Mouse (Mus musculus) kidney, postnatal 0 days (tissue): ENCODE measurements around the gene Apoo. TPM values are rescaled to one million over a fixed set of nuclear protein-coding genes. Genes with fewer than 3 reads are reported as not detected.
A peak's percentile ranks its signal among the peaks of the same experiment; 100 is the strongest.
"Not testable (repeated sequence)": the region's sequence is repeated elsewhere in the genome, so short reads cannot be mapped to it uniquely, and the experiment has no call there.

ENCODE experiments used
- ATAC-seq: fragments of 200-750 bp; cut with Nextera tagmentation; replicated peaks from 2 replicates; pipeline ENCODE4 v1.8.0; 2017; ENCODE audit warnings: low read depth, moderate number of reproducible peaks, moderate TSS enrichment, moderate library complexity; ENCODE audit not compliant: low FRiP score
- DNase-seq: peaks from one replicate; pipeline ENCODE4 v3.0.0-alpha.2; 2016; ENCODE audit warnings: low spot score
- H3K27ac ChIP-seq: fragments of 300-500 bp; sonication (generic); 2 replicates; pipeline ENCODE4 v1.5.1; 2014; ENCODE audit warnings: mild to moderate bottlenecking
- H3K27me3 ChIP-seq: fragments of 300-500 bp; sonication (generic); 2 replicates; pipeline ENCODE4 v1.6.1; 2014; ENCODE audit warnings: low read length, mixed read lengths; ENCODE audit not compliant: insufficient read depth
- H3K36me3 ChIP-seq: fragments of 300-500 bp; sonication (generic); 2 replicates; pipeline ENCODE4 v1.6.1; 2014; ENCODE audit warnings: low read length, mixed read lengths; ENCODE audit not compliant: insufficient read depth
- H3K4me1 ChIP-seq: fragments of 300-500 bp; sonication (generic); replicated peaks from 2 replicates; pipeline ENCODE4 v1.6.1; 2014; ENCODE audit warnings: antibody characterized with exemption, low read length, mixed read lengths; ENCODE audit not compliant: insufficient read depth
- H3K4me2 ChIP-seq: fragments of 300-500 bp; sonication (generic); 2 replicates; pipeline ENCODE4 v1.6.1; 2014; ENCODE audit warnings: mild to moderate bottlenecking, low read length, moderate library complexity, mixed read lengths
- H3K4me3 ChIP-seq: fragments of 300-500 bp; sonication (generic); replicated peaks from 2 replicates; pipeline ENCODE4 v1.5.1; 2014; ENCODE audit warnings: low read depth, low read length
- H3K9ac ChIP-seq: fragments of 300-500 bp; sonication (generic); 2 replicates; pipeline ENCODE4 v1.6.1; 2014; ENCODE audit warnings: low read depth, low read length
- H3K9me3 ChIP-seq: fragments of 300-500 bp; sonication (generic); replicated peaks from 2 replicates; pipeline ENCODE4 v1.6.1; 2016; ENCODE audit warnings: low read length, inconsistent platforms, mixed read lengths
- CTCF ChIP-seq: IDR thresholded peaks from 2 replicates; pipeline ENCODE4 v1.5.1; 2016; ENCODE audit warnings: antibody characterized with exemption, low read depth, mild to moderate bottlenecking, moderate library complexity
- WGBS: fragments of 180-500 bp; shearing (Covaris S2); extraction: QIAGEN DNeasy Blood & Tissue Kit; methylation state at CpG from one replicate; pipeline ENCODE4 v1.1.7; 2014; 5-methylcytosine and 5-hydroxymethylcytosine counted together
- microRNA-seq: library from miRNA; unstranded; fragments of <30 nt; microRNA quantifications from one replicate; pipeline ENCODE4, GENCODE M21; 2016
- polyA plus RNA-seq: library from polyadenylated mRNA; unstranded; fragments of >200 nt; fragmentation: Nextera tagmentation; extraction: Ambion mirVana; gene quantifications from 2 replicates; pipeline ENCODE4 v1.2.1, GENCODE M21; 2015

The Apoo gene
- polyA plus RNA-seq, 1 experiment from 2014 or later = 170 TPM

DNA sequence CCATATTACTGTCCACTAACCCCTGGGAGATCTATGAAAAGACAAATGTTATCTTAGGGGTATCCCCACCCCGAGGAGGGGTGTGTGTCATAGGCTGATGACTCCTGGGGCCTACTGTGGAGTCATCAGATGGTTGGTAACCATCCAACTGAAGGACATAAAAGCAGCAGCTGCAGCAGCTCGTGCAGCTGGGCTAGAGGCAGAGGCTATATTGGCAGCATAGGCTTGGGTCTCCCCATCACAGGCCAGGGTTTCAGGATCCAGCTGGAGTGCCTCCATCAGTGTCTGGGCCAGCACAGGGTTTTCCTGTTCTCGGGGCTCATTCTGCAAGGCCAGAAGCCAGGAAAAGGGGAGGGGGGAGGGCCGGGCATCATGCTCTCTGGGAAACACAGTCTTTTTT is 92.4 kb downstream of the Apoo start:
- Histone ChIP-seq H3K4me1 (no peaks in the 10 kb centered on the region), H3K4me3 (no peak overlapping the region), H3K9ac (no peak overlapping the region), H3K9me3 (no peaks in the 10 kb centered on the region), H3K4me2 (no peak overlapping the region), H3K36me3 (no peaks in the 10 kb centered on the region), H3K27me3 (peaks cover 4% of the 10 kb centered on the region; the same call in 1 of the 2 replicates), H3K27ac (no peak overlapping the region)
- peak; percentile 14 for DNase-seq
- 48% methylated on average over 4 of the region's 4 CpGs for WGBS
- ATAC-seq = no peak
- no peak for TF ChIP-seq CTCF

GRCm38 (mm10) chrX:94461513-94461912 is 94.6 kb downstream of the Apoo start:
- not testable (repeated sequence) for H3K4me1 ChIP-seq, DNase-seq, ATAC-seq

DNA sequence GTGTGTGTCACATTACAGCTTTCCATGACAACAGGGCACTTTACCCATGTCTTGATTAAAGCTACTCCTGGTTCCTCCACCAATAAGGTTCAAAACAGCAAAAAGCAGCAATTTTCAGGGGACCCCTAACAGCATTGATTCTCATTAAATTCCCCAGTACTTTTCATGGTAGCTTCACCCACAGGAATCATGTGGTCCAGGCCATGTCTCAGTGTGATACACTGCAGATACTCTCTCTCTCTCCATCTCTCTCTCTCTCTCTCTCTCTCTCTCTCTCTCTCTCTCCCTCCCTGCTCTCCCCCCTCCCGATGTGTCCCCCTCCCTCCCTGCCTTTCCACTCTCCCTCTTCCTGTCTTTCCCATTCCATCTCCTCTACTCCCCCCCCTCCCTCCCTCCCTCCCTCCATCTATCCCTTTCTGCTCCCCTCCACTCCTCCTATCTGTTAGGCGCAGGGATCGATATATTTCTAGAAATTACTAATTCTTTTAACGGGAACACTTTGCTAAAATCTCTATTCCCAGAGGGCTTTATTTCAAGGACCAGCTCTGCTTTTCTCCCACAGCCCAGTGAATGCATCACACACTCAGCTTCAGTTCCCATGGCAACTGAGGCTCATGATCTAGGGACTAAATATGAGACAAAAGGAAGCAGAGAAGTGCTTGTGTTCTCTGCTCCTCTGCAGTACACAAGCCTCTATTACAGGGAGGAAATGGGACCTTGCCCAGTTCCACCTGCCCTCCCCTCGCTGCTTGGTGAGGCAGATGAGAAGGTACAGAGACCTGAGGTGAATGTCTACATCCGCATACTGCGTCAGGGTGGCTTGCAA is 95.9 kb downstream of the Apoo start:
- H3K27ac ChIP-seq, ATAC-seq, H3K9me3 ChIP-seq, H3K9ac ChIP-seq, H3K36me3 ChIP-seq, H3K4me3 ChIP-seq, H3K4me2 ChIP-seq, DNase-seq, H3K4me1 ChIP-seq, H3K27me3 ChIP-seq: not testable (repeated sequence)
- no CpG with 5 or more reads among the region's 7 CpGs for WGBS

More at GRCm38 (mm10) chrX:94461513-94461912, 94.6 kb downstream of the Apoo start:
- not testable (repeated sequence) for H3K9ac ChIP-seq, H3K36me3 ChIP-seq, H3K4me2 ChIP-seq, H3K27me3 ChIP-seq, H3K9me3 ChIP-seq, H3K4me3 ChIP-seq, H3K27ac ChIP-seq
- WGBS = 100% methylated on average over 1 of the region's 3 CpGs

Small RNA genes lying within 50 kb of the gene (microRNA-seq; reads per million reads assigned to microRNA genes)
- gene Gm44477 = not detected

Other genes starting within 250 kb of the Apoo start
- 24.2 and 25.6 TPM in 2 replicates for gene Zfx, start 243.4 kb upstream of the Apoo start, polyA plus RNA-seq
- 41.3 and 44.7 TPM in 2 replicates for gene Eif2s3x, start 154.3 kb upstream of the Apoo start, polyA plus RNA-seq
- gene Klhl15, start 132.5 kb upstream of the Apoo start, polyA plus RNA-seq = 7.8 and 8.3 TPM in 2 replicates
- gene Fam90a1b, start 340 bp upstream of the Apoo start, polyA plus RNA-seq = 0.09 TPM in 1 of 2 replicates, not detected in the other
- 364 and 400 TPM in 2 replicates for gene Maged1, start 175.0 kb downstream of the Apoo start, polyA plus RNA-seq